Mouse (Mus musculus) layer of hippocampus, adult 9-10 months (tissue): ENCODE measurements around the gene Themis2.
"Not testable (repeated sequence)": the region's sequence is repeated elsewhere in the genome, so short reads cannot be mapped to it uniquely, and the experiment has no call there.

Source experiments
- DNase-seq: peaks from one replicate; pipeline ENCODE4 v3.0.0; 2022; ENCODE audit warnings: low spot score

The Themis2 gene

GRCm38 (mm10) chr4:132752992-132753391 lies 43.2 kb downstream of the Themis2 start:
- no peak for DNase-seq

DNA sequence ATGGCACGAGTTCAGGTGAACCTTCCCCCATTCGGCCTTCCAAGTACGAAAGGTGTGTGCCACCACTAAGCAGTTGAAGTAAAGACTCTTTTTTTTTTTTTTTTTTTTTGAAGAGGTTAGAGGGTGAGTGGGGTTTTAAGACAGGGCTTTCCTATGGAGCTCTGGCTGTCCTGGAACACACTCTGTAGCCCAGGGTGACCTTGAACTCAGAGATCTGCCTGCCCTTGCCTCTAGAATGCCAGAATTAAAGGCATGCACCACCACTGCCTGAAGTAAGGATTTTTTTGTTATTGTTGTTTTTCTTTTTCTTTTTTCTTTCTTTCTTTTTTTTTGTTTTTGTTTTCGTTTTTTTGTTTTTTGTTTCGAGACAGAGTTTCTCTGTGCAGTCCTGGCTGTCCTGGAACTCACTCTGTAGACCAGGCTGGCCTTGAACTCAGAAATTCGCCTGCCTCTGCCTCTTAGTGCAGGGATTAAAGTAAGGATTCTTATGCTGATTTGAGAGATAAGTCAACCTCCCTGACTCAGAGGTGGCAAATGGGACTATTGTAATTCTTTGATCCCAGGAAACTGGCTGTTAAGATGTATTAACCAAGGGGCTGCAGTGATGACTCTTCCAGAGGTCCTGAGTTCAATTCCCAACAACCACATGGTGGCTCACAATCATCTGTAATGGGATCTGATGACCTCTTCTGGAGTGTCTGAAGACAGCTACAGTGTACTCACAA lies 46.8 kb downstream of the Themis2 start:
- DNase-seq: no peak

GRCm38 (mm10) chr4:132748778-132749177 lies 47.4 kb downstream of the Themis2 start:
- no peak for DNase-seq

- no peak for DNase-seq
These were observed 48.4 kb downstream of the Themis2 start for GRCm38 (mm10) chr4:132747664-132748259.

GRCm38 (mm10) chr4:132746911-132747517 lies 49.2 kb downstream of the Themis2 start:
- no peak for DNase-seq

GRCm38 (mm10) chr4:132743992-132744911 lies 51.9 kb downstream of the Themis2 start:
- peak; percentile 58 for DNase-seq

DNA sequence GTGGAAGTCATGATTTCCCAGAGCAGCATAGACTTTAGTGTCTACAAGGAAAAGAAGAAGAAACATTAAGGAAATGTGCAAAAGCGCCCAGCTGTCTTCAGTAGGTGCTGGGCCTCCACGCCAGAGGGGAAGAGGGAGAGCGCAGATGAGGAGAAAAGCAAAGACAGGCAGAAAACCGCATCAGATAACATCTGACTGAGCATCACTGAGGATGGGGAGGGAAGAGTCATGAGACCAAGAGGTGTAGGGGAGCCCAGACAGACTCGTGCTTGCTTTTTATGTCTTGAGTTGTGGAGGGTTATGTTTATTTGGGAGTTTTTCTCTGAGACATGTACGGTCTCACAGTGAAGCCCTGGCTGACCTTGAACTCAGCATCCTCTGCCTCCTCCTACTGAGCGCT lies 54.7 kb downstream of the Themis2 start:
- DNase-seq: no peak

DNA sequence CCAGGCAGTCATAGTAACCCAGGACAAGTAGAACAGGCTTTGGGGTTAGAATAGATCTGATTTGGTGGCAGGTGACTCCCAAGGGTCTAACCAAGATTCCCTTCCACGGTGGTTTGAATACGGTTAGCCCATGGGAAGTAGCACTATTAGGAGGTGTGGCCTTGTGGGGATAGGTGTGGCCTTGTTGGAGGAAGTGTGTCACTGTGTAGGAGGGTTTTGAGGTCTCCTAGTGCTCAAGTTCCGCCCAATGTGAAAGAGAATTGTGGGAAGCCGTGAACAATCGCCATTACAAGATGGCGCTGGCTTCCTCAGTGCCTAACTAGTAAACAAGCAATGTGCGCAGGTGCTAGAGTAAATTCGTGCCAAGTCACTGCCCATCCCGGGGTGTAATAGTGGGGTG lies 59.0 kb downstream of the Themis2 start:
- not testable (repeated sequence) for DNase-seq

DNA sequence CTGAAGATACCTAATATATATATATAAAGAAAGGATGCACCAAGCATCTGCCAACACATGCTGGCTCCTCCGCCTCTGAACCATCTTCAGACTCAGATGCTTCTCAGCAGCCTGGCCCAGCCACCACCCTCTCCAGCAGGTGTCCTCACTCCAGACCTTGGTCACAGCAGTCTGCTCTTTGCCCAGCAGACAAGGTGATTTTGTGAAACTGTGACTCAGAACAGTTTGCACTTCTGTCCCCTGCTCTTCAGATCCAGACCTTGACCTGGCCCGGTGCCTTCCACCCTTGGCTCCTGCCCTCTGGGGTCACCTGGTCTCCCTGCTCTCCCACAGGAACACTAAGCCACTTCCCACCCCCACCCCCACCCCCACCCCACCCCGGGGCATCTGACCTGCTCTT lies 60.3 kb downstream of the Themis2 start:
- DNase-seq: no peak

DNA sequence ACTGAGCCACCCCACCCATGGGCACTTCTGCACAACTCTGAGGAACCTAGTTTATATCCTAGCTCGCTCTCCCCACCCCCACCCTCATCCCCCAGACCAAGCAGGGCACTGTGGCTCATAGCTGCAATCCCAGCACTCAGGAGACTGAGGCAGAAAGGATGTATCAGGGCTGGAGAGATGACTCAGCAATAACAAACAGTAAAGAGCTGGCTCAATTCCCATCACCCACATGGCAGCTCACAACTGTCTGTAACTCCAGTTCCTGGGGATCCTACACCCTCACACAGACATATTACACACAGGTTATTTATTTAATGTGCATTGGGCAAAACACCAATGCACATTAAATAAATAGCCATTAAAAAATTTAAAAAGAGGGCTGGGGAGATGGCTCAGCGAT lies 60.8 kb downstream of the Themis2 start:
- no peak for DNase-seq

DNA sequence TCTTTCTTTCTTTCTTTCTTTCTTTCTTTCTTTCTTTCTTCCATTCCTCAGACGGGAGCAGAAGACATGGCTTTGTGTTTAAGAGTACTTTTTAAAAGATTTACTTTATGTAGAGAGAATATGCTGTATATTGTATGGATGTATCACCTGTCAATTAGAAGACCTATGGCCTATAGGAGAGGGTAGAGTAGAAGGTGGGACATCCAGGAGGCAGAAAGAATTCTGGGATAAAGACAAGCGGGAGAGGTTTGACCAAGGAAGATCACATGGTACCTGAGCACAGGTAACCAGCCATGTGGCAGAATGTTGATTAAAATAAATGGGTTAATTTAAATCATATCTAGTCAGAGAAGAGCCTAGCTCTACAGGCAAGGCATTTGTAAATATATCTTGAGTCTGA lies 61.4 kb downstream of the Themis2 start:
- no peak for DNase-seq

GRCm38 (mm10) chr4:132733071-132733770 lies 63.0 kb downstream of the Themis2 start:
- no peak for DNase-seq

GRCm38 (mm10) chr4:132732148-132732684 lies 64.0 kb downstream of the Themis2 start, which contains the start of gene Xkr8:
Xkr8 (minus strand) TSS chr4:132732546.
- no peak for DNase-seq
